Mouse (Mus musculus): Measurements from ENCODE around the gene Gm39566.
"Not testable (repeated sequence)": the region's sequence is repeated elsewhere in the genome, so short reads cannot be mapped to it uniquely, and the experiment has no call there.

Gene Gm39566

DNA sequence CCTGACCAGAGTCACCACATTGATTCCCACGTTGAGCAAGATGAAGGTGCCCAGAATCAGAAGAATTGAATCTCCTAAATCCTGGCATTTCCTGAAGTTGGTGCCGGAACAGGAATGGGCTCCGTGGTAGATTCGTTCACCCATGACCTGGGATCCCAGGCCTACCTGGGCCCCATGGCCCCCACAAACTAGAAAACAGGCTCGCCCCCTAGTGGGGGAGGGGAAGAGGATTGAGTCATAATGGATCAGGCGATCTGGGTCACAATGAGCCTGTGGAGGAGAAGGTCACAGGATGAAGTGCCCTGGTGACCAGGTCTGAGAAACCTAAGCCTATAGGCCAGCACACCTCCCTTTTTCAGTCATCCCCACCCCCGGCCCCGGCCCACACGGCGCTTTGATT lies at the start of gene Gm39566:
TSS of gene Gm39566 (minus strand) at position 144 of the 400 bp plus-strand sequence.
- DNase-seq: no peak

DNA sequence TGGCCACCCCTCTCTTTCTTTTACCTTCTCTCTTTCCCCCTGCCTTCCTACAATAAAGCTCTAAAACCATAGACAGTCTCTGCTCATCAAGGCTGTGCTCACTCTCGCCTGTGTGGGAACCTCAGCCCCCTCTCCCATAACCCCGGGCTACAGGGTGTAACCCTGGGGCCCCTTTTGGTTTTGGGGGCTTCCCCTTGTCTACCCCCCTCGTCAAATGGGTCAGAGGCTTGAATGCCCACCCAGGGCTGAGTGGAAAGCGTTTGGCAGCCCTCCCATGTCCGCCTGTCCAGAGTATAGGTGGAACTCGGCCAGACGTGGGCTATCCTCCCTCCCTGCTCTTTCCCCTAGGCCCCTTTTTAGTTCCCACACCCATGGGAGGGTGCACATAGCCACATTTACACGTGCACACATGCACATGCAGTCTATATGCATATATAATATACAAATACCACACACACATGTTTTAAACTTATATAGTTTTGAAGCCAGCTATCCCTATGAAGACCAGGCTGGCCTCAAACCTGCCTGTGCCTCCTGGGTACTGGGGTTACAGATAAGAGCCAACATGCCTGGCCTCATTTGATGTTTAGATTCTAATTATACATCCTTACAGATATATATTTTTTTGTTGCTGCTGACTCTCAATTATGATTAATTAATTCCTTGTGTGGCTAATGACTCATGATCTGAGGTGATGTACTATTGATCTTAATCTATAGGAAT lies 49.2 kb upstream of the Gm39566 start:
- no peak for DNase-seq

DNA sequence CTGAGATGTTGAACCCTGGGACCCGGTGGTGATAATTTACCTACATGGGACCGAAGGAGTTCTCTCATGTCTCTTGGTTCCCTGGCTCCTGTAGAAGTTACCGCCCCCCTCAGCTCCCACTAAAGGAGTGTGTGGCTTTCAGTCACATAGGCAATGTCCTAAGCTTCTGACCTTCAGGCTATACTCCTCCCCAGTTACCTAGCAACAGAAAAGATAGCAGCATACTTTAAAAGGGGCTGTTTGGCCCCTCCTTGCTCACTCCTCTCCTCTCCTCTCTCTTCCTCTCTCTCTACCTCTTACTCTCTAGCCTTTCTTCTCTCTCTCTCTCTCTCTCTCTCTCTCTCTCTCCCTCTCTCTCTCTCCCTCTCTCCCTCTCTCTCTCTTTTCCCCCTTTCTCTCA lies 48.6 kb upstream of the Gm39566 start:
- DNase-seq: not testable (repeated sequence)

DNA sequence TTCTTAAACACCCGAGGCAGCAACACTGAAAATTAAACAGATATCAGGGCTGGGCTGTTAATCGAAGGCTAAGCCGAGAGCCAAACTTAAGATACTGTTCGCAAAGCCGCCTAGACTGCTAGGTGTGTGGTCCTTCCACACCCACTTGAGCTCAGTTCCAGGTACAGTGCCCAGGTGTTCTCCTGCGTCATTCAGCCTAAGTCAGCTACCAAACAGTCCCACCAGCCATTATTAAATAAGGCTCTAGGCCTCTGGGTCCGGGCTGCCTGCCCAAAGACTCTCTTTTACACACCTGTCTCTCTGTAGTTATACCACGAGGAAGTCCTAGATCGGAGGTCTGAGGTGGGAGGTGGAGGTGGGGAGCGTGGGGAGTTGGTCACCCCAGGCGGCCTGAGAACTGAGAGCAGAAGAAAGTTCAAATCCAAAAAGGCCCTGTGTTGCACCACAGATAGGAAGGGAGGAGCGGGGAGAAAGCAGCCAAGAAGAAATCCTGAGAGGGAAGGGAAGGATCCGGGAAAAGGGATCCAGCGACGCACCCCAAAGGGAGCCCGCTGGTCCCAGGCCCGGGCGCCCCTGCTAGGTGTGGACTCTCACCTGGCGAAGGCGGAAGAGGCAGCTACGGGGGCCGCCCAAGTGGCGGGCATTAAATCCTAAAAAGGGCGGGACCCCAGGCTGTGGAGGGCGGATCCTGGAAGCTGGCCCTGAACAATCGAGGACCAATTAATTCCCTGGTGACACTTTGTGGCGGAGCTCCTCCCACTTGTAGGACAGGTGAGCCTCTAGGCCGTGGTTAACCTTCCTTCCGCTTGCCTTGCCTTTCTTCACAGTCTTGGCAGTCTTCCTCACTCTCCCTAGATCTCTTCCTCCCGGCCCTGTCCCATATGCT lies 43.3 kb upstream of the Gm39566 start, which contains the start of gene Tnk1:
TSS of gene Tnk1 (minus strand) at position 618 of the 886 bp plus-strand sequence.
- no peak for DNase-seq

DNA sequence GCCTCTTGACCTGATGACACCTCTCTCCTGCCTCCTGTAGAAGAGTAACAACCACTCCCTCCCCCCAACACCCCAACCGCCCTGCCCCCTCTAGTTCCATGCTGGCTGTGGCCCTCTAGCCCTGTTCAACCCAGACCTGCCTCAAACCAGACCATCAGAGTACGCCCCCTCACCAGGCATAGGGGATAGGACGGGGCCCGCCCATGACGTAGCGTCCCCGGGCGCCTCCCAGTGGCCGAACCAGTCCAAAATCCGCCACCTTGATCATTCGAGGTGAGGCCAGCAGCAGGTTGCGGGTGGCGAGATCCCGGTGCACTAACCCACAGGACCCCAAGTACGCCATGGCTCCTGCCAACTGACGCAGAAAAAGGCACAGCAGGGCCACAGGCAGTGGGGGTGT lies 40.2 kb upstream of the Gm39566 start:
- peak; percentile 29 to 58 for DNase-seq

DNA sequence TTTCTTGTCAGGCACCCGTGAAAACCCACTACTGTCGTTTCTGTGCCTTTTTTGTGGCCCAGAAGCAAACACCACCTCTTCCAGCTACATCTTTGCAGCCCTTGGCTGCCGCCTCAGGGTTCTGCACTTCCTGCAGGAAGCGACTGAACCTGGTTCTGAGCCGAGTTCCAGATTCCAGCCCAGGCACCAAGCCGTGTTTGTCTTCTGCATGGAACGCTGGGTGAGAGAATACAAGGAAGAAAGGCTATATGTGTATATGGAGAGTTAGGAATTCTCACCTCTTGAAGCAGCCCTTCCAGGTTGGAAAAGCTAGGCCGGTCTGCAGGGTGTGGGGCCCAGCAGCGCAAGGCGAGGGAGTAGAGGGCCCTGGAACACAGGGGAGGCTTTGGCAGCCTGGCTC lies 39.6 kb upstream of the Gm39566 start:
- DNase-seq: no peak

DNA sequence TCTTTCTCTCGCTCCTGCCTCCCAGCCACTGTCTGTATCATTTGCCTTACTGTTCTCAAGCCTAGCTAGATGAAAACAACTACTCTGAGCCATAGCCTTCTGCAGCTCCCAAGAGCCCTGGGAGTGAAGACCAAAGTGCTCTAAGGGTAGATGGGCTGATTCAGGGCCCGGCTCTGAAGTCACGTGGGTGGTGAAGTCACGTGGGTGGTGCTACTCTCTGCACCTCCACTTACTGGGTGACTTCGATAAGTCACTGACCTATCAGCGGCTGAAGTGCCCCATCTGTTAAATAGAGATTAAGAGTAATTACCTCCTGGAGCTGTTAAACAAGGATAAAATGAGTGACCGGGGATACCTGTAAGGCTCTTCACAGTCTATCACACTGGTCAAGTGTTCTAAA lies 38.9 kb upstream of the Gm39566 start:
- no peak for DNase-seq

DNA sequence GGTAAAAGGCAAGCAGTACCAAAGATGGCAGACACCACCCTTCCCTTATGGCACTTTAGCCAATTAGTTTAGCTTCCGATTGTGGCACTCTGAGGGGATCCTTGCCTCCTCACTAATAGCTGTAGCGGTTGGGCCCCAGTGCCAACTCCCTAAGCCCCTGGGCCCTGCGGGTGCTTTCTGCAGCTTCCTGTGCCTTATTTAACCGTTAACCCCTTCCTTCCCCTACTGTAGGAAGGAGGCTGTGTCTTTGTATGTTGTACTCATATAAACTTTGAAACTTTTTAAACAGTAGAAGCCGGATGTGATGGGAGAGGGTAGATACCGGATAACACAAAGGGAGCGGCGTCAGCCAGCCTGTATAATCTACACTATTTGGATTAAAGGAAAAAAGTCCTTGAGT lies 35.7 kb upstream of the Gm39566 start:
- no peak for DNase-seq

DNA sequence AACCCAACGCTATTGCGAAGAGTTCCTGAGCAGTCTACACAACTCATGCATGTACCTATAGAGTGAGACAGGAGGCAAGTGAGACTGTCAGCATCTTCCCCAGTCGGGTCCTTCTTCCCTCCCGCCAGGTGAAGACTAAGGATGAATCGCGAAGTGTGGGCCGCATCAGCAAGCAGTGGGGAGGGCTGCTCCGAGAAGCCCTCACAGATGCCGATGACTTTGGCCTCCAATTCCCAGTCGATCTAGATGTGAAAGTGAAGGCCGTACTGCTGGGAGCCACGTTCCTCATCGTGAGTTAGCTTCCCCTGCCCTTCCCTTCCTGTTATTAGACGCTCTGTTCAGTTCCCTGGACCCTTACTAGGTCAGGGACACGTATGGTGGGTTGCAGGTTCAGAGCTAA lies 34.8 kb upstream of the Gm39566 start:
- no peak for DNase-seq

DNA sequence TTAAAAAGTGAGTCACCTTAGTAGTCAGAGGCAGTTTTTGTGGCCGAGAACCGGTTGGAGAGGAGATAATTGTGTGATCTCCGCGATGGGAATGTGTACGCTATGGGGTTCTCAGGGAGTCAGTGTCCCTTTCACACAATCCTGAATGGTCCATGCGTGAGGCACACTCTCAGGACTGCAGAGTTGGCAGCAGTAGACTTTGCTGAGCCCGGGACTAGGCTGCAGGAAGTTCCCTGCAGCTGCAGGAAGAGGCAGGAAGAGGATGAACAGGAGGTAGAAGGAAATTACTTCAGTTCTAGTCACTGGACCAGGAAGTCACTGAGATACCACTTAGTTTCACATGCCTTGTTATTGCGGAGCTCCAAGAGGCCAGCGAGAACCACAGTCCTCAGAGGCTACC lies 34.0 kb upstream of the Gm39566 start:
- DNase-seq: no peak

DNA sequence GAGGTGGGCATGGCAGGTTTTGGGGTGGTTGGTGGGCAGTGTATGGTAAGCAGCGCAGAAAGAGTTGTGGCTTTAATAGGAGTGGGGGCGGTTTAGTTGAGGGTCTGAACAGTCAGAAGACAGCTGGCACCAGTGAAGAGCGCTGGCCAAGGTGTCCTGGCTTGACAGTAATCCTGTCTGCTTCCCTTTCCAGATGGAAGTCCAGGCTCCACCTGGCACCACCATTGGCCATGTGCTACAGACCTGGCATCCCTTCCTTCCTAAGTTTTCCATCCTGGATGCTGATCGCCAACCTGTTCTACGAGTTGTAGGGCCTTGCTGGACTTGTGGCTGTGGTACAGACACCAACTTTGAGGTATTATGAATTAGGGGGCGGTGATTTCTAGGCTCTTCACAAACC lies 32.9 kb upstream of the Gm39566 start:
- DNase-seq: no peak

DNA sequence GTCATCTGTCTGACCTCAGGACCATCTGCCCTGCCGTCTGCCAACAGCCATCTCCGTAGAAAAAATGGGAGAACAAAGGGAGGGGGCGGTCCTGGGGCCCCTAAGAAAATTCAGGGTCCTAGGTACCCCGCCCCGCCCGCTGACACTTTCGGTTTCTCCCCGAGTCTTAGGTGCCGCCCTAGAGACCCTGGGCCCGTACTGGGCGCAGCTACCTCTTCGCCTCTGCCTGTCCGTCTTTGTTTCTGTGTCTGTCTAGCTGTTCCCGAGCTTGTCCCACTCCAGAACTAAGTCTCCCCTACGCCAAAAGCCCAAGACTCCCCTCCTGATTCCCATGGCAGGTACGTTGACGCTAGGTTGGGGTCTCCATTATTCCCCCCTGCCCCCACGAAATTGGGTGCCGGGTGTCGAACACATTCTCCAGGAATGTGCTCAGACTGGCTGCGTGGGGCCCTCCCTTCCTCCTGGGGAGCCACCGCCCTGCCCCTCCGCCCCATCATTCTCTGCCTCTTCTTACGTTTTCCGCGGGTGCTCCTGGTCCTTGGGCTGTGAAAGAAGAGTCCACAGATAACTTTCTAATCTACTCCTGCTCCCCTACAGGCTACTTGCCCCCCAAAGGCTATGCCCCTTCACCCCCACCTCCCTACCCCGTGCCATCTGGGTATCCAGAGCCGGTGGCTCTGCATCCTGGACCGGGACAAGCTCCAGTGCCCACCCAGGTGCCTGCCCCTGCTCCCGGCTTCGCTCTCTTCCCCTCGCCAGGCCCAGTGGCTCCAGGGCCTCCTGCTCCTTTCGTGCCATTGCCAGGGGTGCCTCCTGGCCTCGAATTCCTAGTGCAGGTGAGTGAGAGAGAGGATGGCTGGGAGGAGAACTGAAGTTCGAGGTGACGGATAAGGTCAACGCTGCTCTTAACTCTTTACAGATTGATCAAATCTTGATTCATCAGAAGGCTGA lies 31.9 kb upstream of the Gm39566 start:
- DNase-seq: no peak

DNA sequence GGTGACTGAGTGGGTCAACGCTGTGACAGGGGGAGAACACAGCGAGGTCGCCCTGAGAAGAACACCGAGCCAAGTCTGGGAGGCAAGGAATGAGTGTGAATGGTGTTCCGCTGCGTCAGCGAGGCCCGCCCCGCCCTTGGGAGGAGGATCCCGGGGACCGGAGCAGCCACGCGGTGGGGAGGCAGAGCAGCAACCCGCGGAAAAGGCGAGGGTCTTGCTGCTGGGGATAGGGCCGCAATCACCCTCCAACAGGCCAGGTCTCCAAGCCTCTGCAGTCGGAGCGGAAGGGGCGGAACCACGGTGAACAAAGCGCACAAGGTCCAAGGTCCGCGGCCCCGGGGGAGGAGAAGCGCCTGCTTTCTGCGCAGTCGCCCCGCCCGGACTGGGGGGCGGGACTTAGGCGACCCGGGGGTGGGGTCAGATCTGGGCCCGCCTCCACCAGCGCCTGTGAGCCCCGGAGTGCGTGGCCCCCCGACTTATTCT lies 31.1 kb upstream of the Gm39566 start, which contains the start of gene Plscr3:
TSS of gene Plscr3 (plus strand) at position 179 of the 483 bp plus-strand sequence.
- DNase-seq: peak; percentile 81 to 94

DNA sequence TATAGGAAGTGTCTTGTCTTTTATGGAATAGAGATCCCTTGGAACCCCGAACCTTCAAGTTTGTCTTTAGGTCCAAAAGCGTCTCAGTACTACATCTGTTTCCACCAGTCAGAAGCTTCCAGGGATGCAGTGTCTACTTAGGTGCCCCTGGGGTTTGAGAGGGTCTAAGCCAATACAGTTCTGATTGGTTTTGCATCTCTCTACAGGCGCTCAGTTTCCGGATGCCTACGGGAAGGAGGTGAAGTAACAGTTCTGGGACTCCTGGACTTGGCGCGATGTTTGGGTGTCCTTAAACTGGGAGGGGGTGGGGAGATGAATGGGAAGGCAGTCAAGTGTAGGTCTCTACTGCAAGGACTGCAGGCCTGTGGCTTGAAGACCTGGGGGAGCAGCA lies 23.6 kb upstream of the Gm39566 start:
- no peak for DNase-seq

DNA sequence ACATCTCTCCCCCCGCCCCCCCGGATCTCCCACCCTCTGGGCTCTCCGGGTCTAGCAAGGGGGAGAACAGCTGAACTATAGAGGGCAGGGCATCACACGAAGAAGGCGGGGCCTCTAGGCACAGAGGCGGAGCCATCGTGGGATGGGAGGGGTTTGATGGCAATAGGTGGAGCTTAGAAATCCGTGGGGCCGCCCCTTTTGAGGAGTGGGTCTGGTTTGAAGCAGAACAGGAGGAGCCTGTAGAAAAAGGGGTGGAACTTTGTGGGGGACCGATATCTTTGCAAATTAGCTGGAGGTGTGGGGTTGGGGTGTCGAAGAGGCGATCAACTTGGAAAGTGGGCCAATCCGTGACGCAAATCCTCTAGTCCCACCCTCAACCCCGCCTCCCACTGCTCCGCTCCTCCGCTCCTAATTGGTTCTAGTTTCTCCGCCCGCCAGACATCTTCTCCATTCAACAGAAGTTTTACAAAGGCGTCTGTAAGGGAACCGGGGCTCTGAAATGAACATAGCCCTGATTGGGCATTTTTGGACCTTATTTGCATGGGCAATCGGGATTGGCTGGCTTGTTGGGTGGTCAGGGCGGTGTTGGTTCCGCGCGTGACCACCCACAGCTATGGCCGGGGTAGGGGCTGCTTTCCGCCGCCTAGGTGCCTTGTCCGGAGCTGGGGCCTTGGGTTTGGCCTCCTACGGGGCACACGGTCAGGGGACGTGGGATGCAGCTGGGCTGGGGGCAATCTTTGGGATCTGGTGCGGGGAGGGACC lies 23.0 kb upstream of the Gm39566 start, which contains the start of gene Tmem256:
TSS of gene Tmem256 (plus strand) at position 563 of the 762 bp plus-strand sequence.
- peak; percentile 78 to 81 for DNase-seq

DNA sequence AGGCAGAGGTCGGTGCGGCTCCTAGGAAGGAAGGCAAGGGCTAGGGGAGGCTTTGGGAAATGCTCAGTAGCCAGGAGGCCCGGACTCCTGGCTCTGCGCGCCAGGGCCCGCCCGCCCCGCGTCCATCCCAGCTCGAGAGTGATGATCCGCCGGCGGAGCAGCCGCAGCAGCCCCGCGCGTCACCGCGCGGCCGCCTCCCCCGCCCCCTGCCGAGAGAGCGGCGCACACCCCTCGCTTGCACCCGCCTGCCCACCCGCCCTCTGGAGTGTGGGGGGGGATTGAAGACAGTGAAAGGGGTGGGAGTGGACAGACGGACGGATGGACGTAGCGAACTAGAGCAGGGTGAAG lies 22.5 kb upstream of the Gm39566 start, which contains the start of gene Nlgn2:
TSS of gene Nlgn2 (minus strand) at position 181 of the 348 bp plus-strand sequence.
- no peak for DNase-seq

DNA sequence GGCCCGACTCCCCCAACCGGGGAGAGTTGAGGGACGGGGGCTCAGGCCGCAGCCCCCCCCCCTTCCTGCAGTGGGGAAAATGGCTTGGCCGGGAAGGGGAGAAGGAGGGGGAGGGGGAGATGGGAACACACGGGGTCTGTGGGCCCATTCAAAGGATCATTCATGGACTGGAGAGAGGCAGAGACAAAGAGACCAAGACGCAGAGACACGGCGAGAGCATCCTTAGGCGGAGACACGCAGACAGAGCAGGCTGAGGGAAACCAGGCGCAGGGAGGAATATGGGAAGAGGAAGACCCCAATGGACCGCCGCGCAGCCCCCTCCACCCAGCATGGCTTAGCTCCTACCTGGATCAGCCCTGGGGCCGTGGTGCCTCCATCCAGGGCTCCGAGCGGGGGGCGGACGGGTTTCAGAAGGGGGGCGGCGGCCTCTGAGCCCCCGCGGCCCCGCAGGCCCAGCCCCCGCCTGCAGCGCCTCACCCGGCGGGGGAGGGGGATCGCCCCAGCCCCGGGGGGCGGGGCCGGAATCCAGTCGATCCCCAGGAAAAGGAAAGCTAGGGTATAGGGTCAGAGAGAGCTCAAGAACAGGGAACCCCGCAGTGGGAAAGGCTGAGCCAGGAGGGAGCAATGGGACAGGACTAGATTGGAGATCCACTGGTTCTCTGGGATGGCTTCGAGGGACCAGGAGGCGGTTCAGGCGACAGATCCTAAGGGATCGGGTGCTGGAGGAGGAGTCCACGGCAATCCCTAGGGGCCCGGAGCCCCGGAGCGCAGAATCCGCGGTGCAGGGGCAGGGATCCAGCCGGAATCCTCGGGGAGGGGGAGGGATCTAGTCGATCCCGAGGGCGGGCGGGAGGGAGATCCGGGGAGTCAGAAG lies 21.8 kb upstream of the Gm39566 start:
- DNase-seq: no peak

DNA sequence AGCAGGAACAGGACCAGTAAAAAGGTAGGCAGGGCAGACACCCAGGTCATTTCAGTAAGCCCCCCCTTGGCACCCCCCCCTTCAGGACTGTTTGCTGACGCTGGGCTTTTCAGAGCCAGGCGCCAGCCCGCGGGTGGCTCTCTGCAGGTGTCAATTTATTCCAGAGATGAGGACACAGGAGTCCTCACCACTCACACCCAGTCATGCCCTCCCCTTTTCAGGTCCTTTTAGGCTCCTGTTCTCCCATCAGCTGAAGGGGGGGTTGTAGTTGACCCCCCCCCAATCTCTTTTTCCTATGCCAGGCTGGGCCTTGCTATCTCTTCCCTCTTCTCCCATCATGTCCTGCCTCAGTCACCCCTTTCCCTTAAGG lies 20.9 kb upstream of the Gm39566 start:
- no peak for DNase-seq

DNA sequence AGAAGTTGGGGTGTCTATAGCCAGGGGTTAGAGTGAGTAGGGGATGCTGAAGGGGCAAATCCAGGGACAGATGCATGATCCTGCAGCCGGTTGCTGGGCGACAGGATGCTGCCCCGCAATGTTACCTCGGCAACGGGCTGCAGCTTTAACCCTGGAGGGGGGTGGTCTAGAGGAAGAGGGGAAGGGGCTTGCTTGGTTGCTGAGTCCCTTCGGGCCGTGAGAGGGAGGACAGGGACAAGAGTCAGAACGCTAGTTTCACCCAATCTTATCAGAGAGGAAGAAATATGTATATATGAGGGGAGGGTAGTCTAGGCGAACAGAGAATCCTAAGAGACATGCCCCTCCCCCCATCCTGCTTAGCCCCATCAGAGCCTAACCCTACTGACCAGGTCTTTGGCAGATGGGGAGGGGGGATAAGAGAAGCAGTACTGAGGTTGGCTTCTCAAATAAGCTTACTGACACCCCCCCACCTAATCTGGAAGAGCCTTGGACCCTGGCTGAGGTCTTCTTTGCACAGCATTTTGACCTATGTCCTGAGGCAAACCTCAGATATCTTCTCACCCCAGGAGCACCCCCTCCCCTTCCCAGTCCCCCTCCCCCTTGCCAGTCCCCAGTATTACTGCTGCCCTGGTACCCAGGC lies 20.3 kb upstream of the Gm39566 start:
- DNase-seq: no peak

DNA sequence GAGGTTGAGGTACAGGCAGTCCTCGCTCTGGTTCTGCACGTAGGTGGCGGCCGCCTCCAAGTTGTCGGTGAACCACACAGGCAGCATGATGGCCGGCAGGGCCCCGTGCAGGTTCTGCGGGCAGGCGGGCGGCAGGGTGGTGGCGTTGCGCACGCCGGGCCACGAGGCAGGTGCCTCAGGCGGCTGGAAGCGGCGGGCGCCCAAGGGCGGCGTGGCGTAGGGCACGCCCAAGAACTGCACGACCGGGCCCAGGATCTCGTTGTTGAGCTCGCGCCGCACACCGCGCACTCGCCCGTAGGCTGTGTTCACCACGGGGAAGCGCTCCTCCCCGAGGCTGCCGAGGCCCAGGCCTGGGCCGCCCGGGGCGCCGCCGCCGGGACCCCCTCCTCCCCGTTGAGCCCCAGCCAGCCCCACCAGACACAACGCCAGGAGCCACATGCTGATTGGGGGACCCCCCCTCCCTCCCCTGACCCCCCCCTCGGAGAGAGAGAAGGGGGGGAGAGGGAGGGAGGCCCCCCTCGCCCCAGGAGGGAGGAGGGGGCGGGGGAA lies 19.0 kb upstream of the Gm39566 start:
- DNase-seq: peak in 1 of 2 experiments; percentile 48
